40 mouse cellular contexts compared by ENCODE assay signal in genomic region chr13:97077556-97077955, GRCm38 (mm10). TPM values are rescaled to one million over a fixed set of nuclear protein-coding genes. Genes with fewer than 3 reads are reported as not detected.
"Had no signal": no experiment of that assay in that cellular context is flagged by ENCODE, and none has a peak within 500 bp of the region (broad histone marks: within the 10 kb centered on the region; RNA-seq: fewer than 3 reads in every experiment).

No protein-coding gene starts in this region.

- H3K4me2 ChIP-seq: heart, embryonic 11.5 days; heart, embryonic 13.5 days; heart, embryonic 15.5 days; hindbrain, embryonic 13.5 days; hindbrain, embryonic 15.5 days; kidney, embryonic 15.5 days; limb, embryonic 12.5 days; liver, embryonic 11.5 days; liver, embryonic 13.5 days; liver, embryonic 15.5 days had no signal

- H3K36me3 ChIP-seq: heart, embryonic 13.5 days; heart, embryonic 15.5 days; hindbrain, embryonic 10.5 days; hindbrain, embryonic 13.5 days; hindbrain, embryonic 15.5 days; kidney, embryonic 15.5 days; limb, embryonic 10.5 days; limb, embryonic 12.5 days; liver, embryonic 13.5 days; liver, embryonic 15.5 days had no signal

- H3K9me3 ChIP-seq: heart, embryonic 13.5 days; heart, embryonic 15.5 days; hindbrain, embryonic 10.5 days; hindbrain, embryonic 13.5 days; hindbrain, embryonic 15.5 days; kidney, embryonic 15.5 days; limb, embryonic 10.5 days; limb, embryonic 12.5 days; liver, embryonic 13.5 days; liver, embryonic 15.5 days had no signal

- H3K27me3 ChIP-seq: heart, embryonic 13.5 days; heart, embryonic 15.5 days; hindbrain, embryonic 13.5 days; hindbrain, embryonic 15.5 days; limb, embryonic 12.5 days had no signal

- H3K4me1 ChIP-seq: heart, embryonic 15.5 days; kidney, embryonic 15.5 days; limb, embryonic 12.5 days had no signal

- H3K9ac ChIP-seq: heart, embryonic 13.5 days; heart, embryonic 15.5 days; hindbrain, embryonic 13.5 days; hindbrain, embryonic 15.5 days; kidney, embryonic 15.5 days; limb, embryonic 12.5 days; liver, embryonic 13.5 days; liver, embryonic 15.5 days had no signal

- DNase-seq: gastrocnemius, adult 2 months; gastrocnemius, postnatal 10 days; gastrocnemius, postnatal 25 days; heart, adult 2 months; heart, postnatal 4 days; kidney, adult 11 months; kidney, adult 2 months; kidney, adult 9 months; kidney, postnatal 14 days; kidney, postnatal 36 days; layer of hippocampus, adult 9-11 months; liver; liver, embryonic 13.5 days had no signal

- ATAC-seq: hindbrain, postnatal 0 days; intestine, embryonic 16.5 days had no signal

- H3K4me3 ChIP-seq: gastrocnemius, adult 2 months; heart, adult 2 months; heart, embryonic 13.5 days; heart, embryonic 15.5 days; hindbrain, embryonic 10.5 days; hindbrain, embryonic 13.5 days; hindbrain, embryonic 15.5 days; kidney, embryonic 15.5 days; left cerebral cortex, adult 2 months; limb, embryonic 10.5 days; limb, embryonic 12.5 days; liver, embryonic 13.5 days; liver, embryonic 15.5 days had no signal

- H3K27ac ChIP-seq: gastrocnemius, adult 2 months; heart, adult 2 months; heart, embryonic 13.5 days; heart, embryonic 15.5 days; hindbrain, embryonic 10.5 days; hindbrain, embryonic 13.5 days; hindbrain, embryonic 15.5 days; hindbrain, postnatal 0 days; kidney, embryonic 15.5 days; kidney, postnatal 0 days; left cerebral cortex, adult 2 months; limb, embryonic 10.5 days; limb, embryonic 12.5 days; liver, embryonic 13.5 days; liver, embryonic 15.5 days had no signal

RNA-seq across cellular contexts. Expression of gene Fam169a, which starts 10.5 kb away (rescaled TPM):
- total RNA-seq: gastrocnemius, adult 2 months; gastrocnemius, postnatal 25 days; gastrocnemius, postnatal 4 days had no signal

RNA-seq across cellular contexts. Expression of gene 1700029F12Rik, which starts 43.4 kb away (rescaled TPM):
- total RNA-seq: gastrocnemius, adult 2 months; gastrocnemius, postnatal 10 days; gastrocnemius, postnatal 25 days; gastrocnemius, postnatal 4 days; granulocyte monocyte progenitor cell, adult 5-6 weeks; heart, adult 2 months; heart, postnatal 25 days; heart, postnatal 4 days; hindbrain, postnatal 0 days; layer of hippocampus, adult 18-20 months; layer of hippocampus, adult 8-10 months; layer of hippocampus, postnatal 25 days; left cerebral cortex, adult 2 months; left cerebral cortex, postnatal 14 days; left cerebral cortex, postnatal 36 days had no signal
- polyA plus RNA-seq: heart, embryonic 11.5 days; heart, embryonic 13.5 days; heart, embryonic 15.5 days; heart, postnatal 0 days; hindbrain, embryonic 10.5 days; hindbrain, embryonic 13.5 days; hindbrain, embryonic 15.5 days; hindbrain, postnatal 0 days; intestine, embryonic 14.5 days; intestine, embryonic 16.5 days; kidney, embryonic 15.5 days; kidney, postnatal 0 days; large intestine, adult 2 months; limb, embryonic 10.5 days; limb, embryonic 12.5 days; limb, embryonic 14.5 days; liver, embryonic 11.5 days; liver, embryonic 13.5 days; liver, embryonic 15.5 days had no signal
